ENCODE assay signal across 9 mouse cellular contexts in genomic region chr8:105949350-105949749, GRCm38 (mm10). TPM values are rescaled to one million over a fixed set of nuclear protein-coding genes. Genes with fewer than 3 reads are reported as not detected.
DNase-seq lines count a peak whose midpoint lies in the region; ATAC-seq and TF ChIP-seq lines count a peak whose summit lies in the region.
"Had no signal": no experiment of that assay in that cellular context is flagged by ENCODE, and none has a peak within 500 bp of the region (broad histone marks: within the 10 kb centered on the region; RNA-seq: fewer than 3 reads in every experiment).

No protein-coding gene starts in this region.

- H3K9me3 ChIP-seq in stomach, embryonic 14.5 days (ENCODE audit: control insufficient read depth, low read depth, low read length) = no peaks in the 10 kb centered on the region

- no peaks in the 10 kb centered on the region for H3K27me3 ChIP-seq in stomach, embryonic 14.5 days (ENCODE audit: control insufficient read depth, insufficient read depth, low read length)

- H3K9ac ChIP-seq in stomach, embryonic 14.5 days (replicated peaks; ENCODE audit: low read depth, low read length) = no peak overlapping the region

- no peak overlapping the region for H3K4me2 ChIP-seq in stomach, embryonic 14.5 days (replicated peaks; ENCODE audit: low read depth, low read length)

- no peak for TF ChIP-seq POLR2A in brain, embryonic 14.5 days (IDR thresholded peaks at IDR 0.05; ENCODE audit: borderline replicate concordance, extremely low read depth, insufficient read depth, insufficient read length, poor library complexity, severe bottlenecking)

- WGBS in stomach, embryonic 14.5 days = 57% methylated on average over 10 of the region's 10 CpGs

- H3K27ac ChIP-seq in stomach, embryonic 14.5 days (ENCODE audit: low read length) = no peak overlapping the region

- peak; percentile 48 to 71 for DNase-seq in cerebellum, postnatal 25 days
- DNase-seq in cerebellum, adult 9-10 months = no peak
- peak; percentile 50 for DNase-seq in left cerebral cortex, adult 11 months (ENCODE audit: low spot score)
- no peak for DNase-seq in left cerebral cortex, adult 8-10 months (ENCODE audit: low spot score in 2 of 2)
- peak; percentile 78 for DNase-seq in brain, embryonic 14.5 days (ENCODE audit: low read depth)
- DNase-seq in left cerebral cortex, adult 18-20 months (ENCODE audit: low spot score in 2 of 2) = peak; percentile 48 to 57

- H3K36me3 ChIP-seq in stomach, embryonic 14.5 days (ENCODE audit: control insufficient read depth, insufficient read depth, low read length) = peaks cover 84% of the 10 kb centered on the region

- no peak for TF ChIP-seq CTCF in brain, embryonic 14.5 days (IDR thresholded peaks at IDR 0.05; ENCODE audit: borderline replicate concordance, extremely low read depth, insufficient read depth, insufficient read length)

- ATAC-seq in stomach, embryonic 14.5 days (ENCODE audit: insufficient number of reproducible peaks, insufficient read depth, low FRiP score, low read depth) = peak; percentile 38; the same call in 1 of the 2 replicates
- no peak for ATAC-seq in activated CD4-positive, CD25-positive, alpha-beta regulatory T cell, adult 4 months

- H3K4me1 ChIP-seq in stomach, embryonic 14.5 days (ENCODE audit: control insufficient read depth, insufficient read depth, low read length) = no peaks in the 10 kb centered on the region

- no peak overlapping the region for H3K4me3 ChIP-seq in stomach, embryonic 14.5 days (ENCODE audit: low read depth, low read length)
- H3K4me3 ChIP-seq: myocyte had no signal

RNA-seq across cellular contexts. Expression of gene Lcat, which starts 6.2 kb away (rescaled TPM):
- 10 to 100 TPM; 19.5 to 27.1 (median 23.5) TPM for total RNA-seq in left cerebral cortex, adult 8-10 months (2022)
- polyA plus RNA-seq in brain, embryonic 14.5 days (2012; rRNA removed) = 2.0 and 2.3 TPM in 2 replicates
- 10 to 100 TPM; 22.8 to 26.4 TPM for total RNA-seq in left cerebral cortex, adult 18-20 months (2021)
- 1.6 and 2.1 TPM in 2 replicates for polyA plus RNA-seq in stomach, embryonic 14.5 days (2014; fragmentation: Nextera tagmentation; extraction: Ambion mirVana)
- under 1 TPM; 0.25 to 0.61 TPM for polyA plus RNA-seq in activated CD4-positive, CD25-positive, alpha-beta regulatory T cell, adult 4 months (2017; shearing (Covaris generic))

RNA-seq across cellular contexts. Expression of gene Psmb10, which starts 11.1 kb away (rescaled TPM):
- 10 to 100 TPM; 82.5 to 92.6 (median 90.1) TPM for total RNA-seq in left cerebral cortex, adult 8-10 months (2022)
- 51.6 and 64.8 TPM in 2 replicates for polyA plus RNA-seq in brain, embryonic 14.5 days (2012; rRNA removed)
- total RNA-seq in left cerebral cortex, adult 18-20 months (2021) = 10 to 100 TPM; 92.9 to 93.3 TPM
- polyA plus RNA-seq in stomach, embryonic 14.5 days (2014; fragmentation: Nextera tagmentation; extraction: Ambion mirVana) = 40.0 and 42.6 TPM in 2 replicates
- 100 to 1,000 TPM; 368 to 402 TPM for polyA plus RNA-seq in activated CD4-positive, CD25-positive, alpha-beta regulatory T cell, adult 4 months (2017; shearing (Covaris generic))

RNA-seq across cellular contexts. Expression of gene Ctrl, which starts 15.7 kb away (rescaled TPM):
- total RNA-seq in left cerebral cortex, adult 8-10 months (2022) = 1 to 10 TPM in 1 of 4 experiments, under 1 TPM in 2, not detected in 1; 0.67 to 1.2 (median 0.98) TPM
- 7.8 and 10.2 TPM in 2 replicates for polyA plus RNA-seq in brain, embryonic 14.5 days (2012; rRNA removed)
- 1 to 10 TPM; 1.9 to 2.4 TPM for total RNA-seq in left cerebral cortex, adult 18-20 months (2021)
- 0.67 and 0.98 TPM in 2 replicates for polyA plus RNA-seq in stomach, embryonic 14.5 days (2014; fragmentation: Nextera tagmentation; extraction: Ambion mirVana)
- 1 to 10 TPM; 3.2 to 3.3 TPM for polyA plus RNA-seq in activated CD4-positive, CD25-positive, alpha-beta regulatory T cell, adult 4 months (2017; shearing (Covaris generic))

RNA-seq across cellular contexts. Expression of gene Slc12a4, which starts 16.5 kb away (rescaled TPM):
- total RNA-seq in left cerebral cortex, adult 8-10 months (2022) = 10 to 100 TPM; 18.8 to 23.8 (median 20.6) TPM
- polyA plus RNA-seq in brain, embryonic 14.5 days (2012; rRNA removed) = 15.2 and 17.0 TPM in 2 replicates
- 10 to 100 TPM; 17.3 to 19.2 TPM for total RNA-seq in left cerebral cortex, adult 18-20 months (2021)
- 38.1 and 39.3 TPM in 2 replicates for polyA plus RNA-seq in stomach, embryonic 14.5 days (2014; fragmentation: Nextera tagmentation; extraction: Ambion mirVana)
- 1 to 10 TPM; 3.8 to 8.1 TPM for polyA plus RNA-seq in activated CD4-positive, CD25-positive, alpha-beta regulatory T cell, adult 4 months (2017; shearing (Covaris generic))

RNA-seq across cellular contexts. Expression of gene Dpep3, which starts 29.9 kb away (rescaled TPM):
- under 1 TPM in 1 of 4 experiments, not detected in 3; 0.23 TPM for total RNA-seq in left cerebral cortex, adult 8-10 months (2022)
- not detected in 2 replicates for polyA plus RNA-seq in brain, embryonic 14.5 days (2012; rRNA removed)
- total RNA-seq in left cerebral cortex, adult 18-20 months (2021) = not detected
- polyA plus RNA-seq in stomach, embryonic 14.5 days (2014; fragmentation: Nextera tagmentation; extraction: Ambion mirVana) = not detected in 2 replicates
- not detected for polyA plus RNA-seq in activated CD4-positive, CD25-positive, alpha-beta regulatory T cell, adult 4 months (2017; shearing (Covaris generic))
- polyA plus RNA-seq: myocyte had no signal

Comparison
In these comparisons a context has a peak if more than half of its experiments do, and no peak if none do; other contexts are left out.
1. DNase-seq: peak in cerebellum, postnatal 25 days (2 of 2), left cerebral cortex, adult 11 months (single experiment), brain, embryonic 14.5 days (single experiment) and left cerebral cortex, adult 18-20 months (2 of 2); none in cerebellum, adult 9-10 months (single experiment) and left cerebral cortex, adult 8-10 months (0 of 2).